Mouse (Mus musculus) adrenal gland, adult 10 weeks (tissue): Measurements from ENCODE around the gene Gzme. TPM values are rescaled to one million over a fixed set of nuclear protein-coding genes. Genes with fewer than 3 reads are reported as not detected.

Source experiments
- polyA plus RNA-seq: library from polyadenylated mRNA; stranded (reverse); fragments of 350-450 nt; fragmentation: Illumina TruSeq; extraction: RNeasy Lipid Tissue Mini Kit (QIAGEN cat#74804); gene quantifications from one replicate; pipeline ENCODE4 v1.2.3, GENCODE M21; 2014; ENCODE audit warnings: low read depth, low replicate concordance

Gene Gzme
- not detected for polyA plus RNA-seq

GRCm38 (mm10) chr14:56120525-56120924 is at the start of gene Gzme:
Gene Gzme, minus strand, starts transcription at chr14:56120625.

GRCm38 (mm10) chr14:56159479-56159878 is 39.1 kb upstream of the Gzme start, which contains the start of gene Gzmg:
Gene Gzmg, minus strand, starts transcription at chr14:56159579.

GRCm38 (mm10) chr14:56132508-56132907 is 12.1 kb upstream of the Gzme start, which contains the start of gene Gzmd:
Gene Gzmd, minus strand, starts transcription at chr14:56132608.

GRCm38 (mm10) chr14:56102386-56102785 is 18.0 kb downstream of the Gzme start, which contains the start of gene Ctsg:
Gene Ctsg, minus strand, starts transcription at chr14:56102574.

GRCm38 (mm10) chr14:56085167-56085566 is 35.3 kb downstream of the Gzme start, which contains the start of gene Mcpt8:
Gene Mcpt8, minus strand, starts transcription at chr14:56085273.

Other genes starting within 250 kb of the Gzme start
- gene Cbln3, start 236.2 kb downstream of the Gzme start, polyA plus RNA-seq: not detected
- gene Khnyn, start 235.7 kb downstream of the Gzme start, polyA plus RNA-seq: 9.7 TPM
- 16.7 TPM for gene Sdr39u1, start 220.3 kb downstream of the Gzme start, polyA plus RNA-seq
- gene Cma1, start 175.9 kb downstream of the Gzme start, polyA plus RNA-seq: 2.0 TPM
- gene Cma2, start 169.6 kb downstream of the Gzme start, polyA plus RNA-seq: not detected
- gene Mcpt1, start 102.7 kb downstream of the Gzme start, polyA plus RNA-seq: not detected
- gene Mcpt9, start 90.1 kb downstream of the Gzme start, polyA plus RNA-seq: not detected
- gene Mcpt2, start 78.6 kb downstream of the Gzme start, polyA plus RNA-seq: 0.58 TPM
- gene Mcpt4, start 58.3 kb downstream of the Gzme start, polyA plus RNA-seq: 3.4 TPM
- not detected for gene Mcpt8, start 35.4 kb downstream of the Gzme start, polyA plus RNA-seq
- gene Ctsg, start 18.1 kb downstream of the Gzme start, polyA plus RNA-seq: not detected
- gene Gzmd, start 12.0 kb upstream of the Gzme start, polyA plus RNA-seq: not detected
- not detected for gene Gzmg, start 39.0 kb upstream of the Gzme start, polyA plus RNA-seq
- gene Gzmn, start 54.0 kb upstream of the Gzme start, polyA plus RNA-seq: not detected
- gene Gzmf, start 90.8 kb upstream of the Gzme start, polyA plus RNA-seq: not detected
- not detected for gene Gzmc, start 114.0 kb upstream of the Gzme start, polyA plus RNA-seq
- gene Gzmb, start 141.6 kb upstream of the Gzme start, polyA plus RNA-seq: 1.1 TPM
- gene Atp12a, start 244.4 kb upstream of the Gzme start, polyA plus RNA-seq: not detected